Mouse (Mus musculus) spleen, adult 2 months (tissue): Measurements from ENCODE around the gene Myo16.

Experiments used
- CTCF ChIP-seq: fragments of 200-500 bp; IDR thresholded peaks from 2 replicates; pipeline ENCODE4 v1.5.1; 2011; ENCODE audit warnings: mild to moderate bottlenecking, inconsistent platforms; ENCODE audit not compliant: insufficient read depth, insufficient read length, insufficient replicate concordance; ENCODE audit errors: extremely low read depth
- POLR2A ChIP-seq: fragments of 200-500 bp; IDR thresholded peaks from 2 replicates; pipeline ENCODE4 v1.6.1; 2011; ENCODE audit warnings: low read depth, low read length, inconsistent platforms

- TF ChIP-seq POLR2A (no peak), CTCF (no peak)
Measured at GRCm38 (mm10) chr8:10500465-10500864, 346.8 kb downstream of the Myo16 start.
